Mouse (Mus musculus) ES-E14 (cell line): ENCODE results near the gene Taf6. TPM values are rescaled to one million over a fixed set of nuclear protein-coding genes. Genes with fewer than 3 reads are reported as not detected.

Source experiments
- DNase-seq: peaks from one replicate; pipeline ENCODE4 v3.0.0-alpha.2; 2013; ENCODE audit warnings: low read depth, low spot score
- H3K27ac ChIP-seq: 2 replicates; pipeline ENCODE4 v1.5.1; 2012; ENCODE audit warnings: low read depth, mild to moderate bottlenecking, low read length, moderate library complexity, mixed read lengths; ENCODE audit not compliant: poor library complexity, insufficient read depth, severe bottlenecking
- H3K36me3 ChIP-seq: 2 replicates; pipeline ENCODE4 v1.6.1; 2012; ENCODE audit warnings: mild to moderate bottlenecking, low read length, moderate library complexity, mixed read lengths; ENCODE audit not compliant: control insufficient read depth, poor library complexity, insufficient read depth, severe bottlenecking
- H3K4me1 ChIP-seq, 2 experiments: fragments of 150-350 bp in 1 of 2; sonication (generic) in 1 of 2; 2 replicates each; pipeline ENCODE4 v1.6.1; 2012; ENCODE audit warnings: low read length in 2 of 2, mild to moderate bottlenecking in 1 of 2, mixed read lengths in 1 of 2; ENCODE audit not compliant: control insufficient read depth in 2 of 2, insufficient read depth in 2 of 2, poor library complexity in 1 of 2
- H3K4me3 ChIP-seq, 2 experiments: fragments of 150-350 bp in 1 of 2; sonication (generic) in 1 of 2; 2 replicates each; pipeline ENCODE4 v1.5.1; 2012; ENCODE audit warnings: low read length in 2 of 2, low read depth in 1 of 2, mild to moderate bottlenecking in 1 of 2, mixed read lengths in 1 of 2; ENCODE audit not compliant: insufficient read depth in 1 of 2, poor library complexity in 1 of 2, severe bottlenecking in 1 of 2
- H3K9ac ChIP-seq: 2 replicates; pipeline ENCODE4 v1.6.1; 2012; ENCODE audit warnings: low read depth, mild to moderate bottlenecking, low read length, mixed read lengths; ENCODE audit not compliant: poor library complexity, insufficient read depth, severe bottlenecking
- H3K9me3 ChIP-seq: fragments of 150-350 bp; sonication (generic); 2 replicates; pipeline ENCODE4 v1.6.1; 2012; ENCODE audit warnings: low read depth, mild to moderate bottlenecking, low read length; ENCODE audit not compliant: control insufficient read depth, insufficient read depth
- CHD2 ChIP-seq: IDR thresholded peaks from 2 replicates; pipeline ENCODE4 v1.6.1; 2014; ENCODE audit warnings: mild to moderate bottlenecking, low read depth, low read length, inconsistent platforms
- HCFC1 ChIP-seq: IDR thresholded peaks from 2 replicates; pipeline ENCODE4 v1.6.1; 2012; ENCODE audit warnings: low read length, inconsistent platforms, borderline replicate concordance; ENCODE audit not compliant: insufficient read depth
- MAFK ChIP-seq: IDR thresholded peaks from 2 replicates; pipeline ENCODE4 v1.6.1; 2014; ENCODE audit warnings: mild to moderate bottlenecking, low read depth, low read length, inconsistent platforms; ENCODE audit not compliant: insufficient read depth
- ZC3H11A ChIP-seq: IDR thresholded peaks from 2 replicates; pipeline ENCODE4 v1.6.1; 2012; ENCODE audit warnings: low read depth, mild to moderate bottlenecking, inconsistent platforms, low read length, borderline replicate concordance
- ZNF384 ChIP-seq: IDR thresholded peaks from 2 replicates; pipeline ENCODE4 v1.6.1; 2012; ENCODE audit warnings: low read depth, low read length, inconsistent platforms
- in situ Hi-C, 2 experiments: fragments of 600-800 bp; cut with MboI; formaldehyde crosslinking; loops; one replicate each; pipeline ENCODE4 v1.15.1; 2025; ENCODE audit warnings: low sequenced_read_pairs in 2 of 2, inconsistent platforms in 1 of 2; ENCODE audit not compliant: unreplicated experiment in 2 of 2
- total RNA-seq: library from RNA; depleted of rRNA; stranded (reverse); fragments of 300-350 nt; gene quantifications from 2 replicates; pipeline ENCODE4 v1.2.3, GENCODE M21; 2012

Taf6 gene
- total RNA-seq, 1 experiment = 59.3 TPM

DNA sequence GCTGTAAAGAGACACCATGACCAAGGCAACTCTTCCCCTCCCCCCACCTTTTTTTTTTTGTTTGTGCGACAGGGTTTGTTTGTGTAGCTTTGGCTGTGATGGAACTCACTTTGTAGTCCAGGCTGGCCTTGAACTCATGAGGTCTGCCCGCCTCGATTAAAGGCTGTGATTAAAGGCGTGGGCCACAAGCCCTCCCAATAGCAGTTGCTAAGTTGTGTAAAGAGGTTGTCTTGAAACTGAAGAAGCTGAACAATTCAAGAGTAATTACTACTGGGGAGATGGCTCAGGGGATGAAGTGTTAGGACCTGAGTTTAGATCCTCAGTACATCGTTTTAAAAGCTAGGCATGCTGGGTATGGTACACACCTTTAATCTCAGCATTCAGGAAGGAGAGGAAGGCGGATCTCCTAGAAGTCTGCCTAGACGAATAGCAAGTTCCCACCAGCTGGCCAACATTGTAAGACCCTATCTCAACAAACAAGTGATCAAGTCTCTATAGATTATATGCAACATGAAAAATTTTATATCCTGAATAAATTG, 27.0 kb downstream of the Taf6 start:
- in situ Hi-C loops = loop anchor here in 1 of 2 experiments (10.0 kb wide), 1 partner anchor 375 kb away; the partner anchor contains the start of genes Mepce and Zcwpw1
- TF ChIP-seq ZC3H11A (no peak), CHD2 (no peak; the same call in 1 of the 2 replicates), MAFK (no peak), ZNF384 (peak; percentile 82; the same call in 1 of the 2 replicates), HCFC1 (no peak)
- DNase-seq = no peak
- Histone ChIP-seq H3K27ac (peak overlapping the region; percentile 34; the same call in 1 of the 2 replicates), H3K36me3 (peaks cover 27% of the 10 kb centered on the region), H3K4me1 (peaks cover 0 to 8% of the 10 kb centered on the region in 2 experiments; a peak in 1 of 4 replicates), H3K9ac (no peak overlapping the region; the same call in 1 of the 2 replicates), H3K4me3 (peak overlapping the region; percentile 37 to 87; a peak in 2 of 4 replicates), H3K9me3 (no peaks in the 10 kb centered on the region)

DNA sequence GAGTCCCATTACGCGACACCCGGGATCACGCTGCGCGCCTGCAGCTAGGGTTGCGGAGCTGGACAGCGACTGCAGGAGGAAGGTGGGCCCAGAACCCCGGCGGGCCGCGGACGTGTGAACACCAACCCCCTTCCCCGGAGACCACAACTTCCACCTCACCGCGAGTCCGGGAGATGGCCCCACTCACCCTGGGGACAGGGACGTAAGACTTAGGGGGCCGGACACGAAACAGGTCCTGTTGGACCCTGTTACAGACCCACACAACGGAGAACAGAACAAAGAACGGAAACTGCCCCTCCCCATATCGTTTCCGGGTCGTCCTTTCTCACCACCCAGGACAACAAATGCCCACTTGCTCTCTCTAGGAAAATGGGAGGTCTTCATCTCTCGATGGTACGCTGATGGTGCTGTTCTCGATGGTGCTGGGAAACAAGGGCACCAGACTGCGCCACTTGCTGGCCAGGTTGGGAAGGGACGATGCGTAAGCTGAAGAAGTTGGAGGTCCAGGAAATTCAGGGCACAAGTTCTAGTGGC, 31.7 kb downstream of the Taf6 start, which contains the start of gene Zfp113:
Gene Zfp113 (minus strand): TSS at position 302 of the 534 bp plus-strand sequence.
- H3K4me3 ChIP-seq = peak within 1 kb of the TSS; percentile 89 to 98
- DNase-seq = peak; percentile 95
- H3K9ac ChIP-seq = peak within 1 kb of the TSS; percentile 78
- in situ Hi-C loops = no loop called here
- H3K4me1 ChIP-seq = peaks cover 0 to 2% of the 10 kb centered on the region in 2 experiments; a peak in 1 of 4 replicates
- peak; percentile 76 for TF ChIP-seq HCFC1
- no peak for TF ChIP-seq ZNF384
- no peak for TF ChIP-seq ZC3H11A
- 0 out of 2 replicates have a peak, but pooled peaks have one; percentile 15 for TF ChIP-seq MAFK
- 0 out of 2 replicates have a peak, but pooled peaks have one; percentile 12 for TF ChIP-seq CHD2
- no peaks in the 10 kb centered on the region for H3K9me3 ChIP-seq
- peaks cover 2% of the 10 kb centered on the region; the same call in 1 of the 2 replicates for H3K36me3 ChIP-seq
- H3K27ac ChIP-seq = no peak within 1 kb of the TSS

DNA sequence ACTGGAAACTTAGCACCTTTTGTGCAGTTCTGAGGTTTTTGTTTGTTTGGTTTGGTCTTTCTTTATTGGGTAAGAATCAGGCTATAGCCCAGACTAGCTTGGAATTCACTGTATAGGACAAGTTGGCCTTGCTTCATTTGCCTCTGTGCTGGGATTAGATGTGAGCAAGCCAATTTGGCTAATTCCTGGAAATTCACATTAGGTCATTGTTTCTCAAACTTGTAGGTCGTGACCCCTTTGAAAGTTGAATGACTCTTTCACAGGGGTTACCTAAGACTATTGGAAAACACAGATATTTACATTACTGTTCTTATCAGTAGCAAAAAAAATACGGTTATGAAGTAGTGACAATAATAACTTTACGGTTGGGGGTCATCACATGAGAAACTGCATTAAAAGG, 32.9 kb downstream of the Taf6 start:
- Histone ChIP-seq H3K4me3 (peak overlapping the region in 1 of 2 experiments; percentile 98; a peak in 1 of 4 replicates), H3K9ac (no peak overlapping the region; the same call in 1 of the 2 replicates), H3K4me1 (peaks cover 0 to 2% of the 10 kb centered on the region in 2 experiments; a peak in 1 of 4 replicates), H3K9me3 (no peaks in the 10 kb centered on the region), H3K36me3 (peaks cover 5% of the 10 kb centered on the region; the same call in 1 of the 2 replicates), H3K27ac (no peak overlapping the region)
- TF ChIP-seq CHD2 (no peak), MAFK (no peak), ZC3H11A (no peak), ZNF384 (no peak), HCFC1 (no peak)
- in situ Hi-C loops = no loop called here
- DNase-seq = no peak

DNA sequence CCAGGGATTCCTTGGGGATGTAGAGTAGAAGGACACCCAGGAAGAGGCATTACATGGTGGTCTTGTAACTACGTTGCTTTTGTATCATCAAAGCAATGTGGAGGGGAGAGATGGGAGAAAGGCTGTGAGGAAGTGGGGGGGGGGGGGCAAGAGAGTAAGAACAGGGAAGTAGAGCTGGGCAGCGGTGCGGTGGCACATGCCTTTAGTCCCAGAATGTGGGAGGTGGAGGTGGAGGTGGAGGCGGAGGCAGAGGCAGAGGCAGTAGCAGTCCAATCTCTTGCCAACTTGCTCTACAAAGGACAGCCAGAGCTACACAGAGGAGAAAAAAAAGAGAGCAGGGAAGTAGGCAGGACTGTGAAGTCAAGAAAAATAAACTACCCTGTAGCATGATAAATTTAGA, 48.7 kb downstream of the Taf6 start:
- Histone ChIP-seq H3K36me3 (no peaks in the 10 kb centered on the region), H3K9ac (no peak overlapping the region), H3K9me3 (no peaks in the 10 kb centered on the region), H3K4me3 (no peak overlapping the region), H3K4me1 (no peaks in the 10 kb centered on the region), H3K27ac (no peak overlapping the region)
- no peak for DNase-seq
- TF ChIP-seq CHD2 (no peak), ZNF384 (no peak), HCFC1 (no peak), MAFK (no peak), ZC3H11A (no peak)
- in situ Hi-C loops = no loop called here
